Mouse (Mus musculus): ENCODE measurements around the gene Pde8a. TPM values are rescaled to one million over a fixed set of nuclear protein-coding genes. Genes with fewer than 3 reads are reported as not detected.

The Pde8a gene
- polyA plus RNA-seq, 1 experiment from 2014 or later, result 2.7 TPM

DNA sequence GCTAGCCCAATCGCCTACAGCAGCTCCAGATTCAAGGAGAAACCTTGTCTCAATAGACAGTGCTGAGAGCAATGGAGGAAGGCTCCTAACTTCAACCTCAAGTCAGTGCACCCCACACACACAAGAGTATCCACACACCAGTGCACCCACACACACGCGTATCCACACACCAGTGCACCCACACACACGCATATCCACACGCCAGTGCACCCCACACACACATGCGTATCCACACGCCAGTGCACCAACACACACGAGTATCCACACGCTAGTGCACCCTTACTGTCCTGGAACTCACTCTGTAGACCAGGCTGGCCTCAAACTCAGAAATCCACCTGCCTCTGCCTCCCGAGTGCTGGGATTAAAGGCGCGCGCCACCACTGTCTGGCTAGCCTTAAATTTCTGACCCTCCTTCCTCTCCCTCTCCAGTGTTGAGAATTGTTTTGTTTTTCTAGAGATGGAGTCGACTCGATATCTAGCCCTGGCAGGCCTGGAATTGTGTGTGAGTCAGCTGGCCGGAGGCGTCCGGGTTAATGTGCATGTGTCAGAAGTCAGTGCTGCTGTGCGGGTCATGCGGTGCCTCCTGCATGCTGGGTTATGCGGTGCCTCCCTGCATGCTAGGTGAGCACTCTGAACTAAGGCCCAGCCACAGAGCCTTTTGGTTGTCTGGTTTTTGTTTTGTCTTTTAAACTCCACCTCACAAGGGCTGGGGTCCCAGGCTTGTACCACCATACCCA, 124.6 kb downstream of the Pde8a start:
- no peak overlapping the region for H3K4me2 ChIP-seq
- H3K9ac ChIP-seq (ENCODE audit: low read depth, low read length), result no peak overlapping the region
- H3K9me3 ChIP-seq (replicated peaks; ENCODE audit: control insufficient read depth, low read length), result no peaks in the 10 kb centered on the region; the same call in 1 of the 2 replicates
- H3K4me1 ChIP-seq (ENCODE audit: control insufficient read depth, insufficient read depth, low read length), result peaks cover 10% of the 10 kb centered on the region
- peaks cover 32% of the 10 kb centered on the region for H3K36me3 ChIP-seq (ENCODE audit: control insufficient read depth, insufficient read depth, low read length)
- no peak for ATAC-seq (replicated peaks; ENCODE audit: insufficient number of reproducible peaks, low FRiP score, low TSS enrichment)
- no peak overlapping the region for H3K4me3 ChIP-seq (ENCODE audit: low read depth, low read length)
- H3K27me3 ChIP-seq (ENCODE audit: control insufficient read depth, insufficient read depth, low read length), result no peaks in the 10 kb centered on the region
- no peak overlapping the region for H3K27ac ChIP-seq (ENCODE audit: low read depth, low read length)
- WGBS (ENCODE audit: insufficient replicate concordance), result 92% methylated on average over 21 of the region's 21 CpGs

DNA sequence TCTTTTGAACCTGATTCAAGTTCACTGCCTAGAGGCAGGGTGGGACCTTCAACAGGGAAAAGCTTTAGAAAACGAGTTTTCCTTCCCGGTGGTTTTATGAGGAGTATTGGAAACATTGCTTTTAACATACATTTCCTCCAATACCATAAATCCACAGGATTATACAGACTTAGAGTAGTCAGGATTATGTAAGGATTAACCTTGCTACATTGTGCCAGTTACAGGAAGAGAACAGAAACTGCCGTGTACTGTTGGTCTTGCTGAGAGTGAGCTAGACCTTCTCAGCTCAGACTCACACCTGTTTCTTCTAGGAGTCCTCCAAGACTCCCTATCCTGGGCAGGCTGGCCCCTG, 125.1 kb downstream of the Pde8a start:
- Histone ChIP-seq H3K4me2 (no peak overlapping the region), H3K9ac (ENCODE audit: low read depth, low read length) (no peak overlapping the region), H3K27ac (ENCODE audit: low read depth, low read length) (no peak overlapping the region), H3K36me3 (ENCODE audit: control insufficient read depth, insufficient read depth, low read length) (peaks cover 35% of the 10 kb centered on the region), H3K9me3 (replicated peaks; ENCODE audit: control insufficient read depth, low read length) (no peaks in the 10 kb centered on the region; the same call in 1 of the 2 replicates), H3K27me3 (ENCODE audit: control insufficient read depth, insufficient read depth, low read length) (no peaks in the 10 kb centered on the region), H3K4me1 (ENCODE audit: control insufficient read depth, insufficient read depth, low read length) (peaks cover 15% of the 10 kb centered on the region), H3K4me3 (ENCODE audit: low read depth, low read length) (no peak overlapping the region)
- WGBS (ENCODE audit: insufficient replicate concordance), result 88% methylated on average over 3 of the region's 3 CpGs
- no peak for ATAC-seq (replicated peaks; ENCODE audit: insufficient number of reproducible peaks, low FRiP score, low TSS enrichment)

DNA sequence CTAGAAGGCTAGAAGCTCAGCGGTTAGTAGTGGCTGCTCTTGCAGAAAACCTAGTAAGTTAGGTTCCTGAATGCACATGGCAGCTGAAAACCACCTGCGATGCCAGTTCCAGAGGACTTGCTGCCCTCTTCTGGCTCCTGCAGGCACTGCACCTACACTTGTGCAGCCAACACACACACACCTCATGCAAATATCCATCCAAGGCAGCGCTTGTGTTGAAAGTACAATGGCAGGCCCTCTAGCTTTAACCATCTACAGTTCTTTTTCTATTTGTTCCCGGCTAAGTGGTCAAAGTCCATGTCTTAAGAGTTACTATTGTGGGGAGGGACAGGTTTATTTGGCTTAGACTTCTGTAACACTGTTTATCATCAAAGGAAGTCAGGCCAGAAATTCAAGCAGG, 126.4 kb downstream of the Pde8a start:
- Histone ChIP-seq H3K4me3 (ENCODE audit: low read depth, low read length) (no peak overlapping the region), H3K4me1 (ENCODE audit: control insufficient read depth, insufficient read depth, low read length) (peaks cover 21% of the 10 kb centered on the region), H3K9me3 (replicated peaks; ENCODE audit: control insufficient read depth, low read length) (no peaks in the 10 kb centered on the region; the same call in 1 of the 2 replicates), H3K36me3 (ENCODE audit: control insufficient read depth, insufficient read depth, low read length) (peaks cover 37% of the 10 kb centered on the region), H3K27ac (ENCODE audit: low read depth, low read length) (no peak overlapping the region), H3K4me2 (no peak overlapping the region), H3K9ac (ENCODE audit: low read depth, low read length) (no peak overlapping the region), H3K27me3 (ENCODE audit: control insufficient read depth, insufficient read depth, low read length) (no peaks in the 10 kb centered on the region)
- no peak for ATAC-seq (replicated peaks; ENCODE audit: insufficient number of reproducible peaks, low FRiP score, low TSS enrichment)
- 80% methylated on average over 4 of the region's 4 CpGs for WGBS (ENCODE audit: insufficient replicate concordance)

DNA sequence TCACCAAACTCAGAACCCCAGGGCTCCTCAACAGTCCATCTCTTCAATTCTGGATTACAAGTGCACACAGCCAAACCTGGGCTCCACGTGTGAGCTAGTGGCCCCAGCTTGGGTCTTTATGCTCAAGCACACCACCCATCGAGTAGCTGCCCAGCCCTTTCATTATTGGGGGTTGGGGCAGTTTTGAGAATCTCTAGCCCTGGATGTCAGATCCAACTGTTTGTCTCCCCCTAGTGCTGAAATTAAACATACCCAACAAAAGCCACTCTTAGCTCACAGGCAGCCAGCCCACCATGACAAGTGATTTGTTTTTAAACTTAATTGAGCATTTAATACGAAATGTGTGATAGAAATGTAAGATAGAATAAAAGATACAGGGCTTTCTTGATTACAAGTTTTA, 128.2 kb downstream of the Pde8a start:
- Histone ChIP-seq H3K27ac (ENCODE audit: low read depth, low read length) (no peak overlapping the region), H3K4me3 (ENCODE audit: low read depth, low read length) (no peak overlapping the region), H3K9me3 (replicated peaks; ENCODE audit: control insufficient read depth, low read length) (no peaks in the 10 kb centered on the region; the same call in 1 of the 2 replicates), H3K9ac (ENCODE audit: low read depth, low read length) (no peak overlapping the region), H3K4me2 (no peak overlapping the region), H3K27me3 (ENCODE audit: control insufficient read depth, insufficient read depth, low read length) (no peaks in the 10 kb centered on the region), H3K4me1 (ENCODE audit: control insufficient read depth, insufficient read depth, low read length) (peaks cover 17% of the 10 kb centered on the region), H3K36me3 (ENCODE audit: control insufficient read depth, insufficient read depth, low read length) (peaks cover 37% of the 10 kb centered on the region)
- no peak for ATAC-seq (replicated peaks; ENCODE audit: insufficient number of reproducible peaks, low FRiP score, low TSS enrichment)
- WGBS (ENCODE audit: insufficient replicate concordance), result 61% methylated on average over 3 of the region's 3 CpGs

- no peak for ATAC-seq (replicated peaks; ENCODE audit: insufficient number of reproducible peaks, low FRiP score, low TSS enrichment)
- Histone ChIP-seq H3K9ac (ENCODE audit: low read depth, low read length) (peak overlapping the region; percentile 92; the same call in 1 of the 2 replicates), H3K36me3 (ENCODE audit: control insufficient read depth, insufficient read depth, low read length) (peaks cover 37% of the 10 kb centered on the region), H3K9me3 (replicated peaks; ENCODE audit: control insufficient read depth, low read length) (no peaks in the 10 kb centered on the region; the same call in 1 of the 2 replicates), H3K4me3 (ENCODE audit: low read depth, low read length) (peak overlapping the region; percentile 81), H3K4me1 (ENCODE audit: control insufficient read depth, insufficient read depth, low read length) (peaks cover 17% of the 10 kb centered on the region), H3K27me3 (ENCODE audit: control insufficient read depth, insufficient read depth, low read length) (no peaks in the 10 kb centered on the region), H3K4me2 (peak overlapping the region; percentile 94), H3K27ac (ENCODE audit: low read depth, low read length) (no peak overlapping the region)
- WGBS (ENCODE audit: insufficient replicate concordance), result 63% methylated on average over 8 of the region's 8 CpGs
These were observed 129.1 kb downstream of the Pde8a start for GRCm38 (mm10) chr7:81342356-81343094.

DNA sequence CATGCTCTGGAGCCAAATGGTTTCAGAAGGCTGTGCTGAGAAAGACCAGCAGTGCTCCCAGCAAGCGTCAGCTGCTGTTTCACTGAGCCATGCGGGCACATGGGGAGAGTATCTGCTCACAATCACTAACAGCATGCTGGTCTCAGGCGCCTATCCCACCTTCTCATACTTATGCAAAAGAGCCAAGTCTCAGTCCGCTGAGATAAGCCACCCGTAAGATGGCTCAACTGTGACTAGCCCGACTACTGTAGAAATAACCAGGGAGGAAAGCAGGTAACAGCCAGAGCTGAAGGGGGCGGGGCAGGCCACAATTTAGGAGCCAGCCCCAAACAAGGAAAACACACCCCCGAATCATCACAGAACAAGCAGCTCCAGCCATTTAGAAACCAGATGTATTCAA, 129.9 kb downstream of the Pde8a start:
- peaks cover 17% of the 10 kb centered on the region for H3K4me1 ChIP-seq (ENCODE audit: control insufficient read depth, insufficient read depth, low read length)
- H3K36me3 ChIP-seq (ENCODE audit: control insufficient read depth, insufficient read depth, low read length), result peaks cover 34% of the 10 kb centered on the region
- H3K4me2 ChIP-seq, result peak overlapping the region; percentile 94
- H3K4me3 ChIP-seq (ENCODE audit: low read depth, low read length), result peak overlapping the region; percentile 81
- no peaks in the 10 kb centered on the region; the same call in 1 of the 2 replicates for H3K9me3 ChIP-seq (replicated peaks; ENCODE audit: control insufficient read depth, low read length)
- no peak for ATAC-seq (replicated peaks; ENCODE audit: insufficient number of reproducible peaks, low FRiP score, low TSS enrichment)
- H3K27ac ChIP-seq (ENCODE audit: low read depth, low read length), result no peak overlapping the region
- no peaks in the 10 kb centered on the region for H3K27me3 ChIP-seq (ENCODE audit: control insufficient read depth, insufficient read depth, low read length)
- WGBS (ENCODE audit: insufficient replicate concordance), result 22% methylated on average over 8 of the region's 8 CpGs
- peak overlapping the region; percentile 92 for H3K9ac ChIP-seq (ENCODE audit: low read depth, low read length)

DNA sequence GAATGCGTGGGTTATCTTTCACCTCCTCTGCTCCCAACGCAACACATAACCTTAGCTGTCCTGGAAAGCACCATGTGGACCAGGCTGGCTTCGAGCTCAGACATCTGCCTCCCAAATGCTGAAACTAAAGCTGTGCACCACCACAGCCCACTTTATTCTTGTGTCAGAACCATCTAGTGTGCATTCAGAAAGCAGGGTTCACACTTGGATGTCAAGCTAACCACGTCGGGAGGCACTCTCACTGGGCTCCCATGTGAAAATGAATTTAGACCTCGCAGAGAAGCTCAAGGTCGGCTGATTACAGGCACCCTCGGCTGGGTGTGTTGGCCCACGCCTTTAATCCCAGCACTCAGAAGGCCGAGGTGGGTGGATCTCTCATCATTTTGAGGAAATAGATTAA, 130.4 kb downstream of the Pde8a start:
- WGBS (ENCODE audit: insufficient replicate concordance), result 9% methylated on average over 10 of the region's 10 CpGs
- H3K9me3 ChIP-seq (replicated peaks; ENCODE audit: control insufficient read depth, low read length), result no peaks in the 10 kb centered on the region; the same call in 1 of the 2 replicates
- H3K36me3 ChIP-seq (ENCODE audit: control insufficient read depth, insufficient read depth, low read length), result peaks cover 34% of the 10 kb centered on the region
- H3K27ac ChIP-seq (ENCODE audit: low read depth, low read length), result no peak overlapping the region
- ATAC-seq (replicated peaks; ENCODE audit: insufficient number of reproducible peaks, low FRiP score, low TSS enrichment), result no peak
- H3K9ac ChIP-seq (ENCODE audit: low read depth, low read length), result peak overlapping the region; percentile 92
- H3K4me1 ChIP-seq (ENCODE audit: control insufficient read depth, insufficient read depth, low read length), result peaks cover 17% of the 10 kb centered on the region
- H3K4me3 ChIP-seq (ENCODE audit: low read depth, low read length), result peak overlapping the region; percentile 81
- no peaks in the 10 kb centered on the region for H3K27me3 ChIP-seq (ENCODE audit: control insufficient read depth, insufficient read depth, low read length)
- H3K4me2 ChIP-seq, result peak overlapping the region; percentile 94

- Histone ChIP-seq H3K4me2 (peak within 1 kb of the TSS; percentile 94), H3K9me3 (replicated peaks; ENCODE audit: control insufficient read depth, low read length) (no peaks in the 10 kb centered on the region; the same call in 1 of the 2 replicates), H3K27me3 (ENCODE audit: control insufficient read depth, insufficient read depth, low read length) (no peaks in the 10 kb centered on the region), H3K36me3 (ENCODE audit: control insufficient read depth, insufficient read depth, low read length) (peaks cover 33% of the 10 kb centered on the region), H3K4me3 (ENCODE audit: low read depth, low read length) (peak within 1 kb of the TSS; percentile 81), H3K9ac (ENCODE audit: low read depth, low read length) (peak within 1 kb of the TSS; percentile 92), H3K27ac (ENCODE audit: low read depth, low read length) (peak within 1 kb of the TSS; percentile 78), H3K4me1 (ENCODE audit: control insufficient read depth, insufficient read depth, low read length) (peaks cover 17% of the 10 kb centered on the region)
- ATAC-seq (replicated peaks; ENCODE audit: insufficient number of reproducible peaks, low FRiP score, low TSS enrichment), result peak; percentile 84
- WGBS (ENCODE audit: insufficient replicate concordance), result under 1% methylated on average over 82 of the region's 85 CpGs
These were observed 131.4 kb downstream of the Pde8a start, which contains the start of gene Rps17 for GRCm38 (mm10) chr7:81344544-81345446. TSS of gene Rps17 (minus strand) at chr7:81345254.
